ENCODE assay signal across 8 mouse cellular contexts in genomic region chr19:7064571-7064970, GRCm38 (mm10). TPM values are rescaled to one million over a fixed set of nuclear protein-coding genes. Genes with fewer than 3 reads are reported as not detected.
A peak's percentile ranks its signal among the peaks of the same experiment; 100 is the strongest.
DNase-seq lines count a peak whose midpoint lies in the region; ATAC-seq and TF ChIP-seq lines count a peak whose summit lies in the region.

No protein-coding gene starts in this region.

- TF ChIP-seq EP300 in stomach, postnatal 0 days (optimal IDR thresholded peaks at IDR 0.05) = no peak

- DNase-seq in brain, adult 2 months (ENCODE audit: low read depth, low spot score) = peak; percentile 90
- DNase-seq in heart, postnatal 10 days = peak; percentile 88 to 92
- DNase-seq in kidney, postnatal 36 days = peak; percentile 81 to 94
- peak; percentile 85 for DNase-seq in stomach, postnatal 0 days (ENCODE audit: low spot score)

- no peak overlapping the region for H3K4me2 ChIP-seq in liver, embryonic 15.5 days
- H3K4me2 ChIP-seq in neural tube, embryonic 13.5 days = no peak overlapping the region
- no peak overlapping the region for H3K4me2 ChIP-seq in stomach, postnatal 0 days (replicated peaks; ENCODE audit: low read depth)

- peaks cover 20% of the 10 kb centered on the region for H3K27me3 ChIP-seq in liver, embryonic 15.5 days
- peaks cover 49% of the 10 kb centered on the region for H3K27me3 ChIP-seq in neural tube, embryonic 13.5 days
- no peaks in the 10 kb centered on the region for H3K27me3 ChIP-seq in stomach, postnatal 0 days (ENCODE audit: control insufficient read depth, insufficient read depth, low read length)

- no peak overlapping the region for H3K9ac ChIP-seq in liver, embryonic 15.5 days
- H3K9ac ChIP-seq in neural tube, embryonic 13.5 days = no peak overlapping the region
- no peak overlapping the region for H3K9ac ChIP-seq in stomach, postnatal 0 days (ENCODE audit: low read length)

- 3% methylated on average over 3 of the region's 3 CpGs for WGBS in liver, embryonic 15.5 days (ENCODE audit: insufficient replicate concordance)
- WGBS in neural tube, embryonic 13.5 days = 2% methylated on average over 3 of the region's 3 CpGs
- WGBS in stomach, postnatal 0 days = 10% methylated on average over 3 of the region's 3 CpGs

- peak; percentile 77 for ATAC-seq in CD4-positive, CD25-positive, alpha-beta regulatory T cell, adult 4 months
- peak; percentile 68 for ATAC-seq in erythroid progenitor cell, adult 5-6 weeks (replicated peaks; ENCODE audit: low FRiP score, poor library complexity, severe bottlenecking)
- peak; percentile 29; the same call in 1 of the 2 replicates for ATAC-seq in liver, embryonic 15.5 days (ENCODE audit: insufficient read depth)
- ATAC-seq in neural tube, embryonic 13.5 days (ENCODE audit: low read depth) = peak; percentile 26
- peak; percentile 62 for ATAC-seq in stomach, postnatal 0 days (ENCODE audit: low FRiP score, low TSS enrichment)

- peaks cover 37% of the 10 kb centered on the region for H3K4me1 ChIP-seq in liver, embryonic 15.5 days (replicated peaks)
- H3K4me1 ChIP-seq in neural tube, embryonic 13.5 days (replicated peaks) = peaks cover 49% of the 10 kb centered on the region
- H3K4me1 ChIP-seq in stomach, postnatal 0 days (replicated peaks; ENCODE audit: control insufficient read depth, insufficient read depth) = peaks cover 3% of the 10 kb centered on the region

- intact Hi-C loops in heart, postnatal 10 days (cut with DNase I) = loop anchor here (1.0 to 10.0 kb wide), 3 partner anchors 132 to 358 kb away; partner anchors contain the start of gene Mark2

- H3K27ac ChIP-seq in liver, embryonic 15.5 days (replicated peaks) = no peak overlapping the region
- no peak overlapping the region for H3K27ac ChIP-seq in neural tube, embryonic 13.5 days (replicated peaks)
- H3K27ac ChIP-seq in stomach, postnatal 0 days (replicated peaks) = no peak overlapping the region

- TF ChIP-seq CTCF in stomach, postnatal 0 days (IDR thresholded peaks at IDR 0.05; ENCODE audit: low read depth) = peak; percentile 99

- no peaks in the 10 kb centered on the region for H3K9me3 ChIP-seq in liver, embryonic 15.5 days (replicated peaks)
- no peaks in the 10 kb centered on the region for H3K9me3 ChIP-seq in neural tube, embryonic 13.5 days
- no peaks in the 10 kb centered on the region for H3K9me3 ChIP-seq in stomach, postnatal 0 days (ENCODE audit: control insufficient read depth, low read length)

- no peaks in the 10 kb centered on the region for H3K36me3 ChIP-seq in liver, embryonic 15.5 days (replicated peaks)
- no peaks in the 10 kb centered on the region for H3K36me3 ChIP-seq in neural tube, embryonic 13.5 days
- no peaks in the 10 kb centered on the region for H3K36me3 ChIP-seq in stomach, postnatal 0 days (ENCODE audit: control insufficient read depth, insufficient read depth, low read length)

- no peak overlapping the region for H3K4me3 ChIP-seq in liver, embryonic 15.5 days (replicated peaks)
- no peak overlapping the region for H3K4me3 ChIP-seq in neural tube, embryonic 13.5 days
- no peak overlapping the region for H3K4me3 ChIP-seq in stomach, postnatal 0 days (ENCODE audit: low read depth, low read length)

RNA-seq across cellular contexts. Expression of gene Macrod1, which starts 8.0 kb away (rescaled TPM):
- 1 to 10 TPM in 1 of 2 experiments, not detected in 1; 2.3 TPM for polyA plus RNA-seq in CD4-positive, CD25-positive, alpha-beta regulatory T cell, adult 4 months (2017; shearing (Covaris generic))
- not detected in 2 replicates for total RNA-seq in erythroid progenitor cell, adult 5-6 weeks (2015; ENCODE audit: low replicate concordance)
- total RNA-seq in erythroid progenitor cell, adult 5-6 weeks (2017; ENCODE audit: low replicate concordance) = 0.53 and 1.2 TPM in 2 replicates
- 100 to 1,000 TPM; 168 to 172 TPM for total RNA-seq in heart, postnatal 10 days (2021)
- 5.6 and 6.2 TPM in 2 replicates for polyA plus RNA-seq in liver, embryonic 15.5 days (2015; fragmentation: Nextera tagmentation; extraction: Ambion mirVana)
- polyA plus RNA-seq in neural tube, embryonic 13.5 days (2015; fragmentation: Nextera tagmentation; extraction: Ambion mirVana) = 4.4 and 5.2 TPM in 2 replicates
- polyA plus RNA-seq in stomach, postnatal 0 days (2015; fragmentation: Nextera tagmentation; extraction: Ambion mirVana) = 16.8 and 20.5 TPM in 2 replicates

RNA-seq across cellular contexts. Expression of gene Stip1, which starts 24.8 kb away (rescaled TPM):
- 100 to 1,000 TPM; 117 to 119 TPM for polyA plus RNA-seq in CD4-positive, CD25-positive, alpha-beta regulatory T cell, adult 4 months (2017; shearing (Covaris generic))
- total RNA-seq in erythroid progenitor cell, adult 5-6 weeks (2015; ENCODE audit: low replicate concordance) = 59.5 and 78.6 TPM in 2 replicates
- total RNA-seq in erythroid progenitor cell, adult 5-6 weeks (2017; ENCODE audit: low replicate concordance) = 48.1 and 60.8 TPM in 2 replicates
- 100 to 1,000 TPM; 104 to 117 TPM for total RNA-seq in heart, postnatal 10 days (2021)
- 116 and 121 TPM in 2 replicates for polyA plus RNA-seq in liver, embryonic 15.5 days (2015; fragmentation: Nextera tagmentation; extraction: Ambion mirVana)
- polyA plus RNA-seq in neural tube, embryonic 13.5 days (2015; fragmentation: Nextera tagmentation; extraction: Ambion mirVana) = 244 and 248 TPM in 2 replicates
- polyA plus RNA-seq in stomach, postnatal 0 days (2015; fragmentation: Nextera tagmentation; extraction: Ambion mirVana) = 67.9 and 69.7 TPM in 2 replicates

RNA-seq across cellular contexts. Expression of gene Flrt1, which starts 41.0 kb away (rescaled TPM):
- polyA plus RNA-seq in CD4-positive, CD25-positive, alpha-beta regulatory T cell, adult 4 months (2017; shearing (Covaris generic)) = under 1 TPM in 1 of 2 experiments, not detected in 1; 0.22 TPM
- not detected in 2 replicates for total RNA-seq in erythroid progenitor cell, adult 5-6 weeks (2015; ENCODE audit: low replicate concordance)
- not detected in 2 replicates for total RNA-seq in erythroid progenitor cell, adult 5-6 weeks (2017; ENCODE audit: low replicate concordance)
- 1 to 10 TPM; 1.2 to 1.3 TPM for total RNA-seq in heart, postnatal 10 days (2021)
- 0.17 TPM in 2 replicates for polyA plus RNA-seq in liver, embryonic 15.5 days (2015; fragmentation: Nextera tagmentation; extraction: Ambion mirVana)
- 9.6 and 10.9 TPM in 2 replicates for polyA plus RNA-seq in neural tube, embryonic 13.5 days (2015; fragmentation: Nextera tagmentation; extraction: Ambion mirVana)
- 1.1 and 1.6 TPM in 2 replicates for polyA plus RNA-seq in stomach, postnatal 0 days (2015; fragmentation: Nextera tagmentation; extraction: Ambion mirVana)

RNA-seq across cellular contexts. Expression of gene Fermt3, which starts 45.3 kb away (rescaled TPM):
- polyA plus RNA-seq in CD4-positive, CD25-positive, alpha-beta regulatory T cell, adult 4 months (2017; shearing (Covaris generic)) = 100 to 1,000 TPM; 272 to 479 TPM
- 30.6 and 38.6 TPM in 2 replicates for total RNA-seq in erythroid progenitor cell, adult 5-6 weeks (2015; ENCODE audit: low replicate concordance)
- 63.9 and 69.1 TPM in 2 replicates for total RNA-seq in erythroid progenitor cell, adult 5-6 weeks (2017; ENCODE audit: low replicate concordance)
- 1 to 10 TPM; 5.2 to 6.6 TPM for total RNA-seq in heart, postnatal 10 days (2021)
- 105 and 118 TPM in 2 replicates for polyA plus RNA-seq in liver, embryonic 15.5 days (2015; fragmentation: Nextera tagmentation; extraction: Ambion mirVana)
- 4.4 and 4.9 TPM in 2 replicates for polyA plus RNA-seq in neural tube, embryonic 13.5 days (2015; fragmentation: Nextera tagmentation; extraction: Ambion mirVana)
- polyA plus RNA-seq in stomach, postnatal 0 days (2015; fragmentation: Nextera tagmentation; extraction: Ambion mirVana) = 7.6 and 8.1 TPM in 2 replicates

Comparison
In these comparisons a context has a peak if more than half of its experiments do, and no peak if none do; other contexts are left out.
1. ATAC-seq: peak in every context shown above with its lines; median percentile 77 in CD4-positive, CD25-positive, alpha-beta regulatory T cell, adult 4 months; 68 in erythroid progenitor cell, adult 5-6 weeks; 62 in stomach, postnatal 0 days; 29 in liver, embryonic 15.5 days; 26 in neural tube, embryonic 13.5 days.